Mouse (Mus musculus): ENCODE results near the gene Glycam1.
"Not testable (repeated sequence)": the region's sequence is repeated elsewhere in the genome, so short reads cannot be mapped to it uniquely, and the experiment has no call there.

The Glycam1 gene

GRCm38 (mm10) chr15:103564981-103565380 is at the start of gene Glycam1:
TSS of gene Glycam1 (minus strand) at chr15:103565081.
- DNase-seq (ENCODE audit: low spot score in 2 of 2), result no peak

GRCm38 (mm10) chr15:103604481-103604880 is 39.6 kb upstream of the Glycam1 start:
- DNase-seq (ENCODE audit: low spot score in 2 of 2), result no peak

GRCm38 (mm10) chr15:103590779-103591178 is 25.9 kb upstream of the Glycam1 start:
- DNase-seq (ENCODE audit: low spot score in 2 of 2), result no peak

DNA sequence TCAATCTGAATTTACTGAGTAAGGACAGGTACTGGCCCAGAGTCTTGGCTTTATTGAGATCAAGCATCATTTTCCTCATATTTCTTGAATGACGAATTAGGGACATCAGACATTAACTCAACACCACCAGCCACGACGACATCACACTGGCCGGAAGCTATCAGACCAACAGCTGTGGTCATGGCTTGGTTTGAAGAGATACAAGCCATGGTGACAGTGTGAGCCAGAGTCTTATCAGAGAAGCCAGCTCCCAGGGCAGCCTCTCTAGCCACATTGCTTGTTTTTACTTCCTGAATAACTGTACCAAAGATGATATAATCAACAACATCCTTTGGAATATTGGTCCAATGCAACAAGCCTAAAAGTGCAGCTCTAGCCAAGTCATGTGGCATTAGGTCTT is 22.9 kb upstream of the Glycam1 start:
- not testable (repeated sequence) for DNase-seq (ENCODE audit: low spot score in 2 of 2)

DNA sequence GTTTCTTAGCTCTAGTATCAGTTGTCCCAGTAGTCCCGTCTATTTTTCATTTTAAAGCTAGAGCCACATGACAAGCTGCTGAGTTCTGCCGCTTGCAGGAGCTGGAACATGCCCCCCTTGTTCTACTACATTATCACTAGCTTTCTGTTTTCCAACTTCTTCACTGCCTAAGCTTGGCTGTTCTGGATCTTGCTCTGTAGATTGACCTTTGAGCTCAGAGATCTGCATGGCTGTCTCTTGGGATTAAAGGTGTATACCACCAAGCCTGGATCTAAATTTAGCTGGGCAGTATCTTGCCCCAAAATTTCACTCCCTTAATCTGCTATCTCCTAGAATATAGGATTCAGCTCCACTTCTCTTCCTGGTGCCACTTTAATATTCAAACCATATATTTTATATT is 21.0 kb upstream of the Glycam1 start:
- no peak for DNase-seq (ENCODE audit: low spot score in 2 of 2)

- peak in 1 of 2 experiments; percentile 17 for DNase-seq (ENCODE audit: low spot score in 2 of 2)
Observed at GRCm38 (mm10) chr15:103552096-103552690, 12.7 kb downstream of the Glycam1 start.

GRCm38 (mm10) chr15:103551053-103551452 is 13.8 kb downstream of the Glycam1 start:
- no peak for DNase-seq (ENCODE audit: low spot score in 2 of 2)

GRCm38 (mm10) chr15:103549475-103549874 is 15.4 kb downstream of the Glycam1 start:
- no peak for DNase-seq (ENCODE audit: low spot score in 2 of 2)

DNA sequence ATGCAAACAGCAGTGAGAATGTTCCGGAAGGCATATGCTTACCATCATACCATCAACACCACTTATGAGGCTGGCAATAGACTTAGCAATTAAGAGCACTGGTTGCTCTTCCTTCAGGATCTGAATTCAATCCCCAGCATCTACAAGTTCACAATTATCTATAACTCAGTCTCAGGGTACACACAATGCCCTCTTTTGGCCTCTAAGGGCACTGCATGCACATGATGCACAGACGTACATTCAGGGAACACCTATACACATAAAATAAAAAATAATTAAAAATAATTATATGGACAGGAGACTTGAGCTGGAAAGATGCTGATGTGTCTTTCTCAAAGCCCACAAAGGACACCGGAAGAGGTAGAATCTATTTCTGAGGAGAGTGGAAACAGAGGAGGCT is 16.9 kb downstream of the Glycam1 start:
- DNase-seq (ENCODE audit: low spot score in 2 of 2), result no peak

GRCm38 (mm10) chr15:103542526-103542925 is 22.4 kb downstream of the Glycam1 start:
- peak in 1 of 2 experiments; percentile 0 for DNase-seq (ENCODE audit: low spot score in 2 of 2)

DNA sequence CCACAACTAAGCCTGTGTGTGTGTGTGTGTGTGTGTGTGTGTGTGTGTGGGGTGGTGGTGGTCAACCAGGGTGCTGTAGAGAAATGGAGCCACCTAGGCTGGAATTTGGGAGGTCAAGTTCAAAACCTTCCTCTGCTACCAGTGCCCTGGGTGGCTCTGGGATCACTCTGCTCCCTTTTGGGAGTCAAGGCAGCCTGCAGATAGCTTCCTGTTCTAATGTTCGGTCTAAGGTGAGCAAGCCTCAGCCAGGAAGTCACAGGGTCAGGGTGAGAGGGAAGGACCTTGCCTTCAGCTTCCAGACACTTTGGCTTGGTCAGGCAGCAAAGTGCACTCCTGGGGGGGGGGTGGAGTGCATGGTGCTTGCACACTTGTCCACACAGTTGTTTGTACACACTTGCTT is 24.2 kb downstream of the Glycam1 start:
- no peak for DNase-seq (ENCODE audit: low spot score in 2 of 2)

DNA sequence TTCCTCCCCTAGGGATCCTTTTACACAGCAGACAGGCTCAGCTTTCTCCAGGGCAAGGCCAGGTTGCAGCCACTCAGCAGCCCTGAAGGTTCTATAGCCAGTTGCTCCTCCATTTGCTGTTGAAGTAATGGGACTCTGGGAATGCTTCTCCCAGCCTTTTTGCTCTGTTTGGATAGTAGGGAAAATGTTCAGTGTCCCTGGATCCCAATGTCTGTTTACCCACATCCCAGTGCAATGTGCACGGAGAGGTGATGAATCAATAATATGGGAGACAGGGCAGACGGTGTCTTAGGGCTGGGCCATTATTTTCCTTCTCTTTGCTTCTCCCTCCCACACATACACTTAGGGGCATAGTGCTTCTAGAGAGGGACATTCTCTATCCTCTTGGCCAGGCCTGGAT is 25.6 kb downstream of the Glycam1 start:
- DNase-seq (ENCODE audit: low spot score in 2 of 2), result peak in 1 of 2 experiments; percentile 2

- peak in 1 of 2 experiments; percentile 76 for DNase-seq (ENCODE audit: low spot score in 2 of 2)
Observed at GRCm38 (mm10) chr15:103537822-103538213, 27.1 kb downstream of the Glycam1 start, which contains the start of gene Ppp1r1a. TSS of gene Ppp1r1a (minus strand) at chr15:103538003.

DNA sequence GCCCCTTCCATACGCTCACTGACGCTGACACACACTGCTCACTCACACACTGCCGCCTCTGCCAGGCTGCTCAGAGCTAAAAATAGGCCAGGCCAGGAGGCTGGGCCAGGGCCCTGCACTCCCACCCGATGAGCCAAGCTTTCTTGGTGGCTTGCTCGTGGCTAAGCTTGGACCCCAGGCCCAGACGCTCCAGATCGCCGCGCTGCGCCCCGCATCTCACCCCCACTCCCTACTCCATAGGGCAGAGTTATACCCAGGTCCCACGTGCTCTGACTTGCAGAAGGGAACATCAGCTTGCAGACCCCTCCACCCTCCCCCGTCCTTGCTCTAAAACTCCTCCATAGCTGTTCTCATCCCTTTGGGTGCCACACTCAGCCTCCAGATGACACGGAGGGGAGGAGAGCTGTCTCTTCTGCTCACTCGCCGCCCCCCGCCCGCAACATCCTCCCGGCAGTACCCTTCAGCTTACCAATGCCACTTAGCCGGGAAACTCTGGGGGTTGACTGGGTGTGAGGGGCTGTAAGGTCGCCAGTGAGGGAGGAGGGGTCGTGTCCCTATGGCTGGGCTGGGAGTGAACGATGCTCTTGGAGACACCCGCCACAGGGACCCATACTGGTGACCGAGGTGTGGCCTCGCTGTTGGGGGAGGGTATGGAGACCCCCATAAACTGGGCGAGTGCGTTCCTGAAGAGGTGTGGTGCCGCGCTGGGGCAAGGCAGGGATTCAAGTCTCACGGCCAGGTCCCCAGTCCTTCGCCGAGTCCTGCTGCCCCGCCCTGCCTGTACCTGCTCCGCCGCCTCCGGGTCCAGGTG is 27.7 kb downstream of the Glycam1 start:
- no peak for DNase-seq (ENCODE audit: low spot score in 2 of 2)

DNA sequence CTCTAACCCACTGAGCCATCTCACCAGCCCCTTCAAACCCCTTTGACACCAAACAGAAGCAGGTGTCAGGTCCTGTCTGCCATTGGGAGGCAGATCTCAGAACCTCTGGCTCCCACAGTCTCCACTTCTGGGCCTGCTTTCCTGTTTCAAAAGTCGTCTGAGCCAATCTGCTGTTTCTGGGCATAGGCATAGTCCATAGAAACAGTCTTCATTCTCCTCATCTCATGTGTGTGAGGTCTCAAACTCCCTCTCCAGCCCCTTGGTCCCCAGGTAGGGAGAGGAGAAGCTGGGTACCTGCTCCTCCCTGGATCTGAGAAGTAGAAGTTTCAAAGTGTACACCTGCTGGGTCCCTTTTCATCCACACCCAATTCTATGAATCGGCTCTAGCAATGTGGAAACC is 28.4 kb downstream of the Glycam1 start:
- no peak for DNase-seq (ENCODE audit: low spot score in 2 of 2)

DNA sequence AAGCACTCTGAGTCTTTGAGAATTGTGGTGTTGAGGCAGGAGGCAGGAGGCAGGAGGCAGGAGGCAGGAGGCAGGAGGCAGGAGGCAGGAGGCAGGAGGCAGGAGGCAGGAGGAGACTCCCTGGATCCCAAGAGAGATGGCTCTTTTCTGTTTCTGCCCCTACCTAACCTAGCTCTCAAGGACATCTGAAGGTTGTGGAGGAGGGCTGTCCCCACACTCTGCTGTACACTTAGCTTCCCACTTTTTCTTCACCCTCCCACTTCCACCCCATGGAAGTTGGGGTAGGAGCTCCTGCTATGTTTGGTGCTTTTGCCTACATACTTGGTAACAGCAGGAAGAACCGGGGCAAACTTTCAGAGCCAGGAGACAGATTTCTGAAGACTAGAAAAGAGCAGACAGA is 29.1 kb downstream of the Glycam1 start:
- DNase-seq (ENCODE audit: low spot score in 2 of 2), result no peak

GRCm38 (mm10) chr15:103535030-103535429 is 29.9 kb downstream of the Glycam1 start:
- DNase-seq (ENCODE audit: low spot score in 2 of 2), result no peak

- no peak for DNase-seq (ENCODE audit: low spot score in 2 of 2)
Observed at GRCm38 (mm10) chr15:103534054-103534620, 30.7 kb downstream of the Glycam1 start.

- DNase-seq (ENCODE audit: low spot score in 2 of 2), result peak; percentile 62 to 71
Observed at GRCm38 (mm10) chr15:103530372-103530771, 34.5 kb downstream of the Glycam1 start.

DNA sequence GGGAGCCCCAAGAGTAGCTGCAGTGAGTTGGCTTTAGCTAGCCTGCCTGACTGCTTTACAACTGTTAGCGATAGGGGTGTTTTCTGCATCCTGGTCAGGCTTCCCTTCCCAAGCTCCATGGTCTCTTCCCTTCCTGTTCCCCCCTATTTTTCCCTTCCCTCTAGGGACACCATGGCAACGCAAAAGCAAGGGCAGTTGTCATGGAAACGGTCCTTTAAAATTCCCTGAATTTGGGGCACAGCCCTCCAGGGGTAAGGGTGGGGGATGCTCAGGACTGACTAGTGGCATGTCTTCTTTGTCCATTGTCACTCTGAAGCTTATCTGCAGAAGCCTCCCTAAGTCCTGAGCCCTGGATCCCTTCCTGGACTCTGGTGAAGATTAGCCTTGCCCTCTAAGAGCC is 41.7 kb downstream of the Glycam1 start:
- no peak for DNase-seq (ENCODE audit: low spot score in 2 of 2)

GRCm38 (mm10) chr15:103522458-103523099 is 42.3 kb downstream of the Glycam1 start:
- no peak for DNase-seq (ENCODE audit: low spot score in 2 of 2)
